Mouse (Mus musculus) spleen, adult 2 months (tissue): Measurements from ENCODE around the gene Rel.

Experiments used
- CTCF ChIP-seq: fragments of 200-500 bp; IDR thresholded peaks from 2 replicates; pipeline ENCODE4 v1.5.1; 2011; ENCODE audit warnings: mild to moderate bottlenecking, inconsistent platforms; ENCODE audit not compliant: insufficient read depth, insufficient read length, insufficient replicate concordance; ENCODE audit errors: extremely low read depth
- POLR2A ChIP-seq: fragments of 200-500 bp; IDR thresholded peaks from 2 replicates; pipeline ENCODE4 v1.6.1; 2011; ENCODE audit warnings: low read depth, low read length, inconsistent platforms

DNA sequence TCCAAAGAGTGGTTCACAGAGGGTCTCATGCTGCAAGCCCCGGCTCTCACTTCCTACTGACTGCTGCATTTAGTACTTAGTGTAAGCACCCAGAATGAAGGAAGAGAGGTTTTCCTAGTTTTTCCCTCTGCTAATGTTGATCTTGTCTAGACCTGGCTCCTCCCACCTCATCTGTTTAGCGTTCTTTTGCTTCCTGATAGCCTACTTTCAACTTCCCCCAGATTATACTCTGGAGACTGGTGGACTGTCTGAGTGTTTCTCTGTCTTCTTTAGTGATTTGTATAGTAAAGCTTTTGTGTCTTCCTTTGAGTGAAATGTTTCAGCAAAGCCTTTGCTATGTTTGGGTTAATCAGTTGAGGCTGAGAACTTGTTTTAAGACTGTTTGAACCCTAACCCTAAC lies 40.0 kb upstream of the Rel start:
- no peak for TF ChIP-seq CTCF
- no peak for TF ChIP-seq POLR2A
